Mouse (Mus musculus) monocyte, adult 59 days (primary cell): ENCODE measurements around the gene Srgap3. TPM values are rescaled to one million over a fixed set of nuclear protein-coding genes. Genes with fewer than 3 reads are reported as not detected.

Experiments used
- total RNA-seq, 2 experiments: library from RNA; stranded (reverse); gene quantifications; one replicate each; pipeline ENCODE4 v1.2.4; 2023

Srgap3 gene
- total RNA-seq = 10 to 100 TPM; 13.9 to 19.6 TPM

GRCm38 (mm10) chr6:112946895-112947436, at the start of gene Srgap3:
Gene Srgap3 (minus strand): TSS chr6:112947266.

GRCm38 (mm10) chr6:112696056-112696950, 250.8 kb downstream of the Srgap3 start, which contains the start of gene Rad18:
Gene Rad18 (minus strand): TSS chr6:112696686.

Other genes starting within 250 kb of the Srgap3 start
- 10 to 100 TPM; 35.8 to 40.3 TPM for gene Thumpd3, start 99.0 kb upstream of the Srgap3 start, total RNA-seq
- 10 to 100 TPM; 86.6 to 87.9 TPM for gene Setd5, start 130.1 kb upstream of the Srgap3 start, total RNA-seq
- gene Lhfpl4, start 248.1 kb upstream of the Srgap3 start, total RNA-seq = under 1 TPM; 0.34 to 0.58 TPM